Mouse (Mus musculus): ENCODE results near the gene Gm49368. TPM values are rescaled to one million over a fixed set of nuclear protein-coding genes. Genes with fewer than 3 reads are reported as not detected.

Gene Gm49368
- polyA plus RNA-seq, 1 experiment = not detected

- no peaks in the 10 kb centered on the region for H3K79me2 ChIP-seq (ENCODE audit: control insufficient read depth, insufficient read depth)
- TF ChIP-seq USF1 (IDR thresholded peaks at IDR 0.05; ENCODE audit: low read depth) (no peak), MYOG (IDR thresholded peaks at IDR 0.05; ENCODE audit: control insufficient read depth, extremely low read depth, insufficient read length) (no peak)
Measured at GRCm38 (mm10) chr7:128164001-128164400, 101.5 kb downstream of the Gm49368 start.

GRCm38 (mm10) chr7:128166391-128166790 lies 103.9 kb downstream of the Gm49368 start:
- no peaks in the 10 kb centered on the region for H3K79me2 ChIP-seq (ENCODE audit: control insufficient read depth, insufficient read depth)
- no peak for TF ChIP-seq CTCF (IDR thresholded peaks at IDR 0.05; ENCODE audit: control insufficient read depth, insufficient read depth, insufficient read length)
- TF ChIP-seq MYOG (IDR thresholded peaks at IDR 0.05; ENCODE audit: control insufficient read depth, extremely low read depth, insufficient read length) = no peak
- no peak for TF ChIP-seq MAX (IDR thresholded peaks at IDR 0.05)
- TF ChIP-seq MYOD1 (IDR thresholded peaks at IDR 0.05; ENCODE audit: control insufficient read depth, insufficient read length, low read depth) = no peak
- TF ChIP-seq CEBPB (IDR thresholded peaks at IDR 0.05; ENCODE audit: low read depth) = no peak
- no peaks in the 10 kb centered on the region for H3K36me3 ChIP-seq (ENCODE audit: control insufficient read depth, insufficient read depth)
- peaks cover 3% of the 10 kb centered on the region for H3K27me3 ChIP-seq (ENCODE audit: control insufficient read depth, insufficient read depth, insufficient read length)
- H3K4me3 ChIP-seq (ENCODE audit: insufficient read depth, poor library complexity, severe bottlenecking) = no peak overlapping the region
- H3K79me3 ChIP-seq (ENCODE audit: low read depth) = no peaks in the 10 kb centered on the region
- no peak overlapping the region for H3ac ChIP-seq (ENCODE audit: control insufficient read depth, insufficient read length, low read depth)

More at GRCm38 (mm10) chr7:128164001-128164400, 101.5 kb downstream of the Gm49368 start:
- H3ac ChIP-seq (ENCODE audit: control insufficient read depth, insufficient read length, low read depth) = no peak overlapping the region
- no peaks in the 10 kb centered on the region for H3K79me3 ChIP-seq (ENCODE audit: low read depth)
- no peak overlapping the region for H3K4me3 ChIP-seq (ENCODE audit: insufficient read depth, poor library complexity, severe bottlenecking)
- H3K36me3 ChIP-seq (ENCODE audit: control insufficient read depth, insufficient read depth) = no peaks in the 10 kb centered on the region
- H3K27me3 ChIP-seq (ENCODE audit: control insufficient read depth, insufficient read depth, insufficient read length) = peaks cover 3% of the 10 kb centered on the region

- no peaks in the 10 kb centered on the region for H3K36me3 ChIP-seq (ENCODE audit: control insufficient read depth, insufficient read depth)
- no peak overlapping the region for H3ac ChIP-seq (ENCODE audit: control insufficient read depth, insufficient read length, low read depth)
- TF ChIP-seq CEBPB (IDR thresholded peaks at IDR 0.05; ENCODE audit: low read depth) = no peak
- no peak for TF ChIP-seq MYOD1 (IDR thresholded peaks at IDR 0.05; ENCODE audit: control insufficient read depth, insufficient read length, low read depth)
- TF ChIP-seq USF1 (IDR thresholded peaks at IDR 0.05; ENCODE audit: low read depth) = no peak
- no peak for TF ChIP-seq FOSL1 (IDR thresholded peaks at IDR 0.05; ENCODE audit: insufficient read depth, low read length, poor library complexity, severe bottlenecking)
- no peak for TF ChIP-seq MYOG (IDR thresholded peaks at IDR 0.05; ENCODE audit: control insufficient read depth, extremely low read depth, insufficient read length)
- TF ChIP-seq CTCF (IDR thresholded peaks at IDR 0.05; ENCODE audit: control insufficient read depth, insufficient read depth, insufficient read length) = no peak
- TF ChIP-seq MAX (IDR thresholded peaks at IDR 0.05) = no peak
Measured at GRCm38 (mm10) chr7:128169996-128170395, 107.5 kb downstream of the Gm49368 start.

More at GRCm38 (mm10) chr7:128169996-128170395, 107.5 kb downstream of the Gm49368 start:
- H3K4me3 ChIP-seq (ENCODE audit: insufficient read depth, poor library complexity, severe bottlenecking) = no peak overlapping the region
- peaks cover 7% of the 10 kb centered on the region for H3K27me3 ChIP-seq (ENCODE audit: control insufficient read depth, insufficient read depth, insufficient read length)
- no peaks in the 10 kb centered on the region for H3K79me3 ChIP-seq (ENCODE audit: low read depth)
- no peaks in the 10 kb centered on the region for H3K79me2 ChIP-seq (ENCODE audit: control insufficient read depth, insufficient read depth)

Other genes with a start within 250 kb of the Gm49368 start
- 50.8 TPM for gene Stx4a, start 238.4 kb upstream of the Gm49368 start, polyA plus RNA-seq (2012; fragmentation: generic; extraction: Trizol)
- gene Stx1b, start 238.1 kb upstream of the Gm49368 start, polyA plus RNA-seq (2012; fragmentation: generic; extraction: Trizol) = 0.01 TPM
- 15.2 TPM for gene Zfp646, start 186.5 kb upstream of the Gm49368 start, polyA plus RNA-seq (2012; fragmentation: generic; extraction: Trizol)
- gene Zfp668, start 185.9 kb upstream of the Gm49368 start, polyA plus RNA-seq (2012; fragmentation: generic; extraction: Trizol) = 12.1 TPM
- 0.50 TPM for gene Prss53, start 171.7 kb upstream of the Gm49368 start, polyA plus RNA-seq (2012; fragmentation: generic; extraction: Trizol)
- not detected for gene Gm21974, start 167.2 kb upstream of the Gm49368 start, polyA plus RNA-seq (2012; fragmentation: generic; extraction: Trizol)
- gene Vkorc1, start 167.1 kb upstream of the Gm49368 start, polyA plus RNA-seq (2012; fragmentation: generic; extraction: Trizol) = 82.3 TPM
- gene Bckdk, start 158.6 kb upstream of the Gm49368 start, polyA plus RNA-seq (2012; fragmentation: generic; extraction: Trizol) = 52.4 TPM
- gene Kat8, start 150.2 kb upstream of the Gm49368 start, polyA plus RNA-seq (2012; fragmentation: generic; extraction: Trizol) = 18.7 TPM
- gene Prss8, start 132.6 kb upstream of the Gm49368 start, polyA plus RNA-seq (2012; fragmentation: generic; extraction: Trizol) = not detected
- gene Prss36, start 116.0 kb upstream of the Gm49368 start, polyA plus RNA-seq (2012; fragmentation: generic; extraction: Trizol) = 4.7 TPM
- gene Fus, start 95.2 kb upstream of the Gm49368 start, polyA plus RNA-seq (2012; fragmentation: generic; extraction: Trizol) = 468 TPM
- 0.16 TPM for gene Pycard, start 68.8 kb upstream of the Gm49368 start, polyA plus RNA-seq (2012; fragmentation: generic; extraction: Trizol)
- gene Trim72, start 58.7 kb upstream of the Gm49368 start, polyA plus RNA-seq (2012; fragmentation: generic; extraction: Trizol) = 0.83 TPM
- gene Itgam, start within 50 bp of the Gm49368 start, polyA plus RNA-seq (2012; fragmentation: generic; extraction: Trizol) = not detected
- gene Itgax, start 66.9 kb downstream of the Gm49368 start, polyA plus RNA-seq (2012; fragmentation: generic; extraction: Trizol) = not detected
- gene Itgad, start 91.7 kb downstream of the Gm49368 start, polyA plus RNA-seq (2012; fragmentation: generic; extraction: Trizol) = not detected
- gene Cox6a2, start 143.7 kb downstream of the Gm49368 start, polyA plus RNA-seq (2012; fragmentation: generic; extraction: Trizol) = 1.9 TPM
- 16.7 TPM for gene Armc5, start 174.7 kb downstream of the Gm49368 start, polyA plus RNA-seq (2012; fragmentation: generic; extraction: Trizol)
- 2.1 TPM for gene 9130023H24Rik, start 175.3 kb downstream of the Gm49368 start, polyA plus RNA-seq (2012; fragmentation: generic; extraction: Trizol)
- gene Tgfb1i1, start 184.1 kb downstream of the Gm49368 start, polyA plus RNA-seq (2012; fragmentation: generic; extraction: Trizol) = 110 TPM
- gene Slc5a2, start 203.0 kb downstream of the Gm49368 start, polyA plus RNA-seq (2012; fragmentation: generic; extraction: Trizol) = not detected
- 13.3 TPM for gene BC017158, start 235.5 kb downstream of the Gm49368 start, polyA plus RNA-seq (2012; fragmentation: generic; extraction: Trizol)

All from C2C12 (cell line).